Mouse (Mus musculus) hematopoietic stem cell, adult 5-6 weeks (primary cell): ENCODE data around the gene Mtg2. TPM values are rescaled to one million over a fixed set of nuclear protein-coding genes. Genes with fewer than 3 reads are reported as not detected.

Experiments used
- ATAC-seq, 2 experiments: fragments of 125-278 bp in 1 of 2; replicated peaks in 1 of 2; 2 replicates each; pipeline ENCODE4 v1.8.0; 2016 to 2017; ENCODE audit warnings: inconsistent platforms in 2 of 2, mild to moderate bottlenecking in 2 of 2, moderate number of reproducible peaks in 2 of 2, low read depth in 1 of 2, moderate TSS enrichment in 1 of 2; ENCODE audit not compliant: low FRiP score in 2 of 2, poor library complexity in 2 of 2, severe bottlenecking in 2 of 2, insufficient read depth in 1 of 2, low TSS enrichment in 1 of 2
- total RNA-seq: library from RNA; stranded (forward); fragments of 172-1452, 232-1000 nt; gene quantifications from 2 replicates; pipeline ENCODE4 v1.2.3, GENCODE M21; 2017

The Mtg2 gene
- total RNA-seq, 1 experiment from 2014 or later, result 17.3 TPM

GRCm38 (mm10) chr2:180047580-180047979 lies 22.8 kb upstream of the Mtg2 start:
- no peak for ATAC-seq

- ATAC-seq, result no peak
These were observed 22.3 kb upstream of the Mtg2 start for GRCm38 (mm10) chr2:180047980-180048635.

GRCm38 (mm10) chr2:180050986-180051385 lies 19.4 kb upstream of the Mtg2 start:
- peak; percentile 78 to 84 for ATAC-seq

GRCm38 (mm10) chr2:180051986-180052733 lies 18.2 kb upstream of the Mtg2 start:
- ATAC-seq, result no peak

- ATAC-seq, result no peak
These were observed 17.4 kb upstream of the Mtg2 start for GRCm38 (mm10) chr2:180053001-180053400.

GRCm38 (mm10) chr2:180063338-180064131 lies 6.9 kb upstream of the Mtg2 start:
- no peak for ATAC-seq

- ATAC-seq, result peak; percentile 9 to 57; a peak in 3 of 4 replicates
These were observed 463 bp upstream of the Mtg2 start for GRCm38 (mm10) chr2:180069770-180070480.

- no peak for ATAC-seq
These were observed 1.3 kb downstream of the Mtg2 start for GRCm38 (mm10) chr2:180071671-180072070.

GRCm38 (mm10) chr2:180072886-180073285 lies 2.5 kb downstream of the Mtg2 start:
- no peak for ATAC-seq

- ATAC-seq, result no peak
These were observed 7.2 kb downstream of the Mtg2 start for GRCm38 (mm10) chr2:180077622-180078021.

- ATAC-seq, result no peak
These were observed 10.3 kb downstream of the Mtg2 start for GRCm38 (mm10) chr2:180080680-180081079.

GRCm38 (mm10) chr2:180083063-180083462 lies 12.7 kb downstream of the Mtg2 start:
- no peak for ATAC-seq

GRCm38 (mm10) chr2:180084565-180084964 lies 14.2 kb downstream of the Mtg2 start:
- no peak for ATAC-seq

- no peak for ATAC-seq
These were observed 15.7 kb downstream of the Mtg2 start for GRCm38 (mm10) chr2:180085926-180086636.

GRCm38 (mm10) chr2:180086637-180087027 lies 16.2 kb downstream of the Mtg2 start:
- no peak for ATAC-seq

GRCm38 (mm10) chr2:180087472-180087871 lies 17.1 kb downstream of the Mtg2 start:
- no peak for ATAC-seq

GRCm38 (mm10) chr2:180090285-180090684 lies 19.9 kb downstream of the Mtg2 start:
- ATAC-seq, result 0 out of 4 replicates have a peak, but pooled peaks of 1 of the 2 experiments have one; percentile 12
